Mouse (Mus musculus) brain, embryonic 14.5 days (tissue): ENCODE measurements around the gene Ugt2a1.

Experiments used
- CTCF ChIP-seq: fragments of 200-500 bp; IDR thresholded peaks from 2 replicates; pipeline ENCODE4 v1.5.1; 2012; ENCODE audit warnings: inconsistent platforms, mild to moderate bottlenecking, moderate library complexity, borderline replicate concordance; ENCODE audit not compliant: insufficient read depth, insufficient read length; ENCODE audit errors: extremely low read depth
- POLR2A ChIP-seq: fragments of 200-500 bp; IDR thresholded peaks from 2 replicates; pipeline ENCODE4 v1.6.1; 2012; ENCODE audit warnings: mild to moderate bottlenecking, inconsistent platforms, borderline replicate concordance; ENCODE audit not compliant: poor library complexity, insufficient read depth, insufficient read length, severe bottlenecking; ENCODE audit errors: extremely low read depth

DNA sequence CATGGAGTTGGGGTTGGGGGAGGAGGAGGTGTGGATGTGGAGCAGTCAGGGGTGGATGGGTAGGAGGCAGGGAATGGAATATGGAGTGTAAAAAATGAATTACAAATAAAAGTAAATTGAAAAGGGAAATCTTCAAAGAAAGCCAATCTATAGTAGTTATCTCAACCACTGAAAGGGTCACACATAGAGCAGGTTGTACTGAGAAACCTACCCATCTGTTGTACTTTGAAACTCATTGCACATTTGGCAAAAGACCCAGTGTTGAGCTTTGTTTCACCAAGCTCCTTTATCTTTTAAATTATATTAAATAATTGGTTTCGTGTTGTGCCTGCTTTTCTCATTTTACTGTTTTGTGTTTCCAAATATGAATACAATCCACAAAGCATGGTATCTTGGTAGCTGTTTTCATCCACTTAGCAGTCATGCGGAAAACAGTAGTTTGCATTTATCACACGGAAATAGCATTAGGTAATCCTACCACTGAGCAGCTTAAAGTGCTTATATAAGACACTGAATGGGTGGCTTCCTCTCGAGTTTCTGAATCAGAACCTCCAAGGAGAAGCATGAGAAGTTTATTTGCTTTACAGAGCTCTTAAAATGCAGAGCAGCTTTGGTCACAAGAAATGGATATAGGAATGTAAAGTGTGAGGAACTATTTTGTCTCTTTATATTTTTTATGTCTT is 15.2 kb upstream of the Ugt2a1 start:
- TF ChIP-seq CTCF (no peak), POLR2A (no peak)
